Mouse (Mus musculus) hindbrain, embryonic 13.5 days (tissue): ENCODE data around the gene Pmm2. TPM values are rescaled to one million over a fixed set of nuclear protein-coding genes. Genes with fewer than 3 reads are reported as not detected.

Source experiments
- ATAC-seq: fragments of 200-750 bp; cut with Nextera tagmentation; 2 replicates; pipeline ENCODE4 v1.8.0; 2017; ENCODE audit warnings: moderate TSS enrichment; ENCODE audit not compliant: low FRiP score
- H3K27ac ChIP-seq: fragments of 300-500 bp; sonication (generic); 2 replicates; pipeline ENCODE4 v1.5.1; 2015; ENCODE audit warnings: inconsistent platforms, mild to moderate bottlenecking, moderate library complexity
- H3K27me3 ChIP-seq: fragments of 300-500 bp; sonication (generic); 2 replicates; pipeline ENCODE4 v1.6.1; 2015; ENCODE audit warnings: mild to moderate bottlenecking, inconsistent platforms
- H3K36me3 ChIP-seq: fragments of 300-500 bp; sonication (generic); 2 replicates; pipeline ENCODE4 v1.6.1; 2015; ENCODE audit warnings: mild to moderate bottlenecking, inconsistent platforms
- H3K4me1 ChIP-seq: fragments of 300-500 bp; sonication (generic); replicated peaks from 2 replicates; pipeline ENCODE4 v1.6.1; 2015; ENCODE audit warnings: inconsistent platforms
- H3K4me2 ChIP-seq: fragments of 300-500 bp; sonication (generic); 2 replicates; pipeline ENCODE4 v1.6.1; 2015; ENCODE audit warnings: inconsistent platforms, mild to moderate bottlenecking, moderate library complexity
- H3K4me3 ChIP-seq: fragments of 300-500 bp; sonication (generic); 2 replicates; pipeline ENCODE4 v1.5.1; 2015; ENCODE audit warnings: mild to moderate bottlenecking, inconsistent platforms
- H3K9ac ChIP-seq: fragments of 300-500 bp; sonication (generic); 2 replicates; pipeline ENCODE4 v1.6.1; 2015; ENCODE audit warnings: mild to moderate bottlenecking, inconsistent platforms
- H3K9me3 ChIP-seq: fragments of 300-500 bp; sonication (generic); 2 replicates; pipeline ENCODE4 v1.6.1; 2016; ENCODE audit warnings: inconsistent platforms
- WGBS: fragments of 180-500 bp; shearing (Covaris S2); methylation state at CpG from one replicate; pipeline ENCODE4 v1.1.7; 2015; 5-methylcytosine and 5-hydroxymethylcytosine counted together
- polyA plus RNA-seq: library from polyadenylated mRNA; unstranded; fragments of >200 nt; fragmentation: Nextera tagmentation; extraction: Ambion mirVana; gene quantifications from 2 replicates; pipeline ENCODE4 v1.2.1, GENCODE M21; 2015

Pmm2 gene
- polyA plus RNA-seq, 1 experiment from 2014 or later, result 49.3 TPM

GRCm38 (mm10) chr16:8672811-8673210 is 35.3 kb downstream of the Pmm2 start:
- no peak for ATAC-seq
- no peak overlapping the region for H3K4me3 ChIP-seq

GRCm38 (mm10) chr16:8673343-8673742 is 35.9 kb downstream of the Pmm2 start:
- no peak overlapping the region for H3K4me2 ChIP-seq
- H3K4me1 ChIP-seq, result peaks cover 26% of the 10 kb centered on the region
- H3K9me3 ChIP-seq, result no peaks in the 10 kb centered on the region
- no peak for ATAC-seq
- peaks cover 8% of the 10 kb centered on the region for H3K27me3 ChIP-seq
- H3K27ac ChIP-seq, result no peak overlapping the region
- no peaks in the 10 kb centered on the region for H3K36me3 ChIP-seq
- WGBS, result 69% methylated on average over 6 of the region's 6 CpGs
- H3K4me3 ChIP-seq, result no peak overlapping the region
- no peak overlapping the region for H3K9ac ChIP-seq

More at GRCm38 (mm10) chr16:8672811-8673210, 35.3 kb downstream of the Pmm2 start:
- H3K9me3 ChIP-seq, result no peaks in the 10 kb centered on the region
- no peaks in the 10 kb centered on the region for H3K36me3 ChIP-seq
- peaks cover 8% of the 10 kb centered on the region for H3K27me3 ChIP-seq
- H3K9ac ChIP-seq, result no peak overlapping the region
- H3K27ac ChIP-seq, result no peak overlapping the region
- peak overlapping the region; percentile 88; the same call in 1 of the 2 replicates for H3K4me2 ChIP-seq
- H3K4me1 ChIP-seq, result peaks cover 31% of the 10 kb centered on the region

DNA sequence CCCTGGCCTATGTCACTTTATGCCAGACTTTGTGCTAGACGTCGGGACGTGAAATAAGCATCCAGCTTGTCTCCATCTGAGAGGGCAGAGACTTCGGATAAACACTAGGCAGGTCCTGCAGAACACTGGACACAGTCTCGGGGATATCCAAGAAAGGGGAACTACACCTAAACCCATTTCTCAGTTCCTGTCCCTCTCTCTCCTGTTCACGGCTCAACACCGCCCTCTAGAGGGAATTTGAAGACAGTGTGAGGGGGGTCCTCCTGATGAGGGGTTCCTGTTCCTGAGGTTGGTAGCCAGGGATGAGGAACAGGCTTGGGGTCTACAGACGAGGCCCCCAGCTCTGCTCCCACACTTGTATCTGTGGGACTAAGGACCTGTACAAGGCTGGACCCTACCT is 36.7 kb downstream of the Pmm2 start:
- Histone ChIP-seq H3K4me2 (no peak overlapping the region), H3K27ac (no peak overlapping the region), H3K9me3 (no peaks in the 10 kb centered on the region), H3K4me3 (no peak overlapping the region), H3K9ac (no peak overlapping the region), H3K27me3 (peaks cover 8% of the 10 kb centered on the region), H3K36me3 (no peaks in the 10 kb centered on the region), H3K4me1 (peaks cover 18% of the 10 kb centered on the region)
- WGBS, result 2% methylated on average over 8 of the region's 8 CpGs
- ATAC-seq, result no peak

- Histone ChIP-seq H3K9ac (no peak overlapping the region), H3K36me3 (no peaks in the 10 kb centered on the region), H3K9me3 (no peaks in the 10 kb centered on the region), H3K4me3 (no peak overlapping the region), H3K4me2 (no peak overlapping the region), H3K27me3 (peaks cover 8% of the 10 kb centered on the region), H3K4me1 (peaks cover 5% of the 10 kb centered on the region), H3K27ac (no peak overlapping the region)
- no peak for ATAC-seq
- WGBS, result 89% methylated on average over 8 of the region's 8 CpGs
Observed at GRCm38 (mm10) chr16:8675559-8675958, 38.1 kb downstream of the Pmm2 start.

- Histone ChIP-seq H3K9ac (no peak overlapping the region), H3K27me3 (peaks cover 8% of the 10 kb centered on the region), H3K4me2 (no peak overlapping the region), H3K36me3 (no peaks in the 10 kb centered on the region), H3K27ac (no peak overlapping the region), H3K4me3 (no peak overlapping the region), H3K4me1 (no peaks in the 10 kb centered on the region; the same call in 1 of the 2 replicates), H3K9me3 (no peaks in the 10 kb centered on the region)
- WGBS, result 74% methylated on average over 2 of the region's 2 CpGs
- ATAC-seq, result no peak
Observed at GRCm38 (mm10) chr16:8676228-8676627, 38.8 kb downstream of the Pmm2 start.

DNA sequence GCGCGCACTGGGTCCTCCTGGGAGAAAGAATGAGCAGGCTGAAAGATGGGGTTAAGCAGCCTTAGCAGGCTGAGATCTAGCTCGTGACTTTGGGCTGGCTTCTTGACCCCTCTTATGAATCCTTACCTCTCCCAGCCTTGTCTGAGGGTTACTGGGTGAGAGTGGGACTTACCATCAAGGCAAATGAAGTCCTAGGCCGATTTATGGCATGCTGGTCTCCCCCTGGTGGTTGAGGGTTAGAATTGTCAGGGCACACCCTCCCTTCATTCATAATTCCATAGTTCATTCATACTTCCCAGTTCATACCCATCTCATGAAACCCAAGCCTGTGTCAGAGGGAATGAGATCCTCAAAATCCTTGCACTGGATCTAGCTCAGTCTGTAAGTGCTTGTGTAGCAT is 39.3 kb downstream of the Pmm2 start:
- ATAC-seq, result no peak
- no peaks in the 10 kb centered on the region for H3K9me3 ChIP-seq
- no peak overlapping the region for H3K9ac ChIP-seq
- 42% methylated on average over 4 of the region's 4 CpGs for WGBS
- no peak overlapping the region for H3K27ac ChIP-seq
- no peaks in the 10 kb centered on the region; the same call in 1 of the 2 replicates for H3K4me1 ChIP-seq
- no peaks in the 10 kb centered on the region for H3K36me3 ChIP-seq
- no peak overlapping the region for H3K4me2 ChIP-seq
- H3K4me3 ChIP-seq, result no peak overlapping the region
- peaks cover 8% of the 10 kb centered on the region for H3K27me3 ChIP-seq

GRCm38 (mm10) chr16:8678035-8678434 is 40.6 kb downstream of the Pmm2 start:
- H3K4me3 ChIP-seq, result no peak overlapping the region
- no peak overlapping the region for H3K4me2 ChIP-seq
- WGBS, result 59% methylated on average over 5 of the region's 5 CpGs
- H3K27me3 ChIP-seq, result peaks cover 8% of the 10 kb centered on the region
- no peak overlapping the region for H3K9ac ChIP-seq
- ATAC-seq, result no peak
- H3K27ac ChIP-seq, result no peak overlapping the region
- H3K9me3 ChIP-seq, result no peaks in the 10 kb centered on the region
- H3K36me3 ChIP-seq, result peaks cover 8% of the 10 kb centered on the region; the same call in 1 of the 2 replicates
- H3K4me1 ChIP-seq, result no peaks in the 10 kb centered on the region; the same call in 1 of the 2 replicates

DNA sequence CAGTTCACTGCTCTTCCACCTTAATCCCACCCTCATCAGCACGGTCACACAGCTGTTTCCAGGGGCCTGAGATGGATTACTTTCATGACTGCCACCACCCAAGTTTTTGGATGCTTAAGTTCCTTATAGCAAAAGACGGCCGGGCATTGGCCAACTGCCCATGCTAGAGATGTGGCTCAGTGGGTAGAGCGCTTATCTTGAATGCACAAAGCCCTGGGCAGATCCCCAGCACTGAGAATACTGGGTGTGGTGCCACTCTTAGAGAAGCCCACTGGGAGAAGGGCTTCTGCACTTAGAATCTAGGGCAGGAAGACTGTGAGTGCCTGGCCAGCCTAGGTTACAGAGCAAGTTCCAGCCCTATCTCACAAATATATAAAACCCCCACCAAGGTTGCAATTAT is 41.2 kb downstream of the Pmm2 start:
- peaks cover 8% of the 10 kb centered on the region; the same call in 1 of the 2 replicates for H3K36me3 ChIP-seq
- H3K27me3 ChIP-seq, result peaks cover 4% of the 10 kb centered on the region; the same call in 1 of the 2 replicates
- 85% methylated on average over 4 of the region's 4 CpGs for WGBS
- no peak for ATAC-seq
- no peak overlapping the region for H3K4me2 ChIP-seq
- H3K27ac ChIP-seq, result no peak overlapping the region
- H3K9me3 ChIP-seq, result no peaks in the 10 kb centered on the region
- no peak overlapping the region for H3K4me3 ChIP-seq
- no peak overlapping the region for H3K9ac ChIP-seq
- H3K4me1 ChIP-seq, result no peaks in the 10 kb centered on the region

GRCm38 (mm10) chr16:8679780-8680179 is 42.3 kb downstream of the Pmm2 start:
- no peak overlapping the region for H3K4me3 ChIP-seq
- no peaks in the 10 kb centered on the region for H3K27me3 ChIP-seq
- no peak overlapping the region for H3K4me2 ChIP-seq
- H3K36me3 ChIP-seq, result peaks cover 18% of the 10 kb centered on the region
- no peaks in the 10 kb centered on the region for H3K4me1 ChIP-seq
- no peaks in the 10 kb centered on the region for H3K9me3 ChIP-seq
- ATAC-seq, result no peak
- no peak overlapping the region for H3K27ac ChIP-seq
- H3K9ac ChIP-seq, result no peak overlapping the region
- 96% methylated on average over 3 of the region's 3 CpGs for whole genome bisulfite sequencing

GRCm38 (mm10) chr16:8680470-8680869 is 43.0 kb downstream of the Pmm2 start, which contains the start of gene Gm5767:
Gm5767 (plus strand) TSS chr16:8680770.
- WGBS, result 88% methylated on average over 5 of the region's 5 CpGs
- no peak for ATAC-seq
- no peak within 1 kb of the TSS for H3K4me2 ChIP-seq
- no peaks in the 10 kb centered on the region for H3K9me3 ChIP-seq
- H3K4me1 ChIP-seq, result no peaks in the 10 kb centered on the region
- H3K4me3 ChIP-seq, result no peak within 1 kb of the TSS
- no peaks in the 10 kb centered on the region for H3K27me3 ChIP-seq
- peaks cover 24% of the 10 kb centered on the region for H3K36me3 ChIP-seq
- H3K9ac ChIP-seq, result no peak within 1 kb of the TSS
- H3K27ac ChIP-seq, result no peak within 1 kb of the TSS

GRCm38 (mm10) chr16:8685087-8685486 is 47.6 kb downstream of the Pmm2 start:
- Histone ChIP-seq H3K27me3 (no peaks in the 10 kb centered on the region), H3K4me1 (0 out of 2 replicates have a peak, but pooled peaks cover under 1% of the 10 kb centered on the region), H3K4me3 (no peak overlapping the region), H3K4me2 (no peak overlapping the region), H3K36me3 (peaks cover 55% of the 10 kb centered on the region), H3K9ac (no peak overlapping the region), H3K27ac (no peak overlapping the region), H3K9me3 (no peaks in the 10 kb centered on the region)
- 94% methylated on average over 4 of the region's 4 CpGs for WGBS
- ATAC-seq, result no peak

- ATAC-seq, result peak; percentile 22
- H3K36me3 ChIP-seq, result peaks cover 67% of the 10 kb centered on the region
- H3K27ac ChIP-seq, result no peak overlapping the region
- H3K4me3 ChIP-seq, result no peak overlapping the region
- no peaks in the 10 kb centered on the region for H3K27me3 ChIP-seq
- H3K4me2 ChIP-seq, result no peak overlapping the region
- WGBS, result 59% methylated on average over 7 of the region's 7 CpGs
- H3K9ac ChIP-seq, result no peak overlapping the region
- no peaks in the 10 kb centered on the region for H3K9me3 ChIP-seq
- H3K4me1 ChIP-seq, result 0 out of 2 replicates have a peak, but pooled peaks cover 4% of the 10 kb centered on the region
Observed at GRCm38 (mm10) chr16:8686121-8686870, 48.8 kb downstream of the Pmm2 start.
